Mouse (Mus musculus): ENCODE results near the gene Fam19a3.
"Not testable (repeated sequence)": the region's sequence is repeated elsewhere in the genome, so short reads cannot be mapped to it uniquely, and the experiment has no call there.

The Fam19a3 gene

GRCm38 (mm10) chr3:104781471-104781903 is at the start of gene Fam19a3:
Gene Fam19a3, minus strand, starts transcription at chr3:104781840.
- no peak for DNase-seq

GRCm38 (mm10) chr3:104822413-104822812 is 40.8 kb upstream of the Fam19a3 start:
- DNase-seq = no peak

- no peak for DNase-seq
These were observed 38.8 kb upstream of the Fam19a3 start for GRCm38 (mm10) chr3:104820426-104820825.

GRCm38 (mm10) chr3:104818749-104819134 is 37.1 kb upstream of the Fam19a3 start:
- peak; percentile 5 for DNase-seq

- peak; percentile 14 for DNase-seq
These were observed 36.5 kb upstream of the Fam19a3 start, which contains the start of gene Mov10 for GRCm38 (mm10) chr3:104817991-104818748. Gene Mov10, minus strand, starts transcription at chr3:104818563.

- no peak for DNase-seq
These were observed 35.9 kb upstream of the Fam19a3 start for GRCm38 (mm10) chr3:104817481-104817990.

GRCm38 (mm10) chr3:104816130-104816529 is 34.5 kb upstream of the Fam19a3 start:
- DNase-seq = no peak

- DNase-seq = no peak
These were observed 33.7 kb upstream of the Fam19a3 start for GRCm38 (mm10) chr3:104815346-104815745.

- no peak for DNase-seq
These were observed 33.1 kb upstream of the Fam19a3 start for GRCm38 (mm10) chr3:104814746-104815145.

GRCm38 (mm10) chr3:104813227-104813626 is 31.6 kb upstream of the Fam19a3 start:
- DNase-seq = not testable (repeated sequence)

- no peak for DNase-seq
These were observed 30.6 kb upstream of the Fam19a3 start for GRCm38 (mm10) chr3:104812254-104812653.

- no peak for DNase-seq
These were observed 30.1 kb upstream of the Fam19a3 start for GRCm38 (mm10) chr3:104811752-104812151.

- no peak for DNase-seq
These were observed 23.9 kb upstream of the Fam19a3 start for GRCm38 (mm10) chr3:104805539-104805938.

GRCm38 (mm10) chr3:104804312-104804711 is 22.7 kb upstream of the Fam19a3 start:
- DNase-seq = no peak

- DNase-seq = no peak
These were observed 19.8 kb upstream of the Fam19a3 start for GRCm38 (mm10) chr3:104801481-104801880.

- DNase-seq = no peak
These were observed 19.0 kb upstream of the Fam19a3 start for GRCm38 (mm10) chr3:104800681-104801080.

- no peak for DNase-seq
These were observed 14.9 kb upstream of the Fam19a3 start for GRCm38 (mm10) chr3:104796430-104797082.

GRCm38 (mm10) chr3:104795661-104796340 is 14.2 kb upstream of the Fam19a3 start:
- no peak for DNase-seq

GRCm38 (mm10) chr3:104794953-104795470 is 13.4 kb upstream of the Fam19a3 start:
- no peak for DNase-seq

GRCm38 (mm10) chr3:104793871-104794828 is 12.5 kb upstream of the Fam19a3 start:
- DNase-seq = no peak

GRCm38 (mm10) chr3:104792360-104793270 is 11.0 kb upstream of the Fam19a3 start:
- no peak for DNase-seq
